Mouse (Mus musculus): Measurements from ENCODE around the gene Arl8b.

DNA sequence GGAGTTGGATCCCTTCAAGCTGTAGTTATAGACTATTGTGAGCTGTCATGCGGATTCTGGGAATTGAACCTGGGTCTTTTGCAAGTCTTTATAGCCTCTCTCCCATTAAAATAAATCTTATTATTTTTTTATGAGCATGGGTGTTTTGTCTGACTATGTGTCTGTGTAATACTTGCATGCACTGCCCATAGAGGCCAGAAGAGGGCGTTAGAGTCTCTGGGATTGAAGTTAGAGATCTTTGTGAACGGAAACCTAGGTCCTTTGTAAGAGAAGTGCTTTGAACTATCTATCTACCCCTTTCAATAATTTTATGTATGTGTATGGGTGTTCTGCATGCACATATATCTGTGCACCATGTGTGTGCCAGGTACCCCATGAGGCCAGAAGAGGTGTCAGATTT lies 24.5 kb downstream of the Arl8b start:
- no peak for TF ChIP-seq POLR2A (IDR thresholded peaks at IDR 0.05; ENCODE audit: low read depth, low read length)
- no peak for TF ChIP-seq CTCF (IDR thresholded peaks at IDR 0.05; ENCODE audit: extremely low read depth, insufficient read depth, insufficient read length, insufficient replicate concordance)
